Mouse (Mus musculus) retina, embryonic 14.5 days (tissue): Measurements from ENCODE around the gene Ccl24.

Experiments used
- DNase-seq: peaks from one replicate; pipeline ENCODE4 v3.0.0-alpha.2; 2015; ENCODE audit warnings: low spot score

Gene Ccl24

GRCm38 (mm10) chr5:135544865-135545797 is 27.7 kb downstream of the Ccl24 start, which contains the start of gene Hip1:
TSS of gene Hip1 (minus strand) at chr5:135545120.
- DNase-seq = peak; percentile 100

DNA sequence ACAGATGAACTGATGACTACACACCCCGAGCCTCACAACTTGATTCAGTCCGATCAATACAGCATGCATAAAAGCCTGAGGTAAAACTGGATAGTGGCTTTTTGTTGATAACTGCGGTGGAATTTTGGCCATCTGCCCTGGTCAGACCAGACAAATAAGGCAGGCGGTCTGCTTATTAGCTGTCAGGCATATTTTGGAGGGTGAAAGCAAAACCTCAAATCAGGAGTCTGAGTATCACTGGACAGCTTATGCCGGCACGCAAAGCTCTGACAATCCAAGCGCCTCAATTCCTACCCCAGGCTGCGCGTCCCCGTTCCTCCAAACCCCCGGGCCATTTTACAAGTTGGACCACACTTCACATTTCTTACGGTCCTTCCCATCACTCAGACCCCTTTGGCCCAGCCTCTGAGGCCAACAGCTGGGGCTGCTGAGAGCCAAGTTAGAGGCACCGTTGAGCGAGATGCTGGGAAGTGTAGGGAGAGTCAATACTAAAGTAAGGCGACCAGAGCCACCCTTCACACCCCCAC is 28.8 kb downstream of the Ccl24 start:
- peak; percentile 25 for DNase-seq

DNA sequence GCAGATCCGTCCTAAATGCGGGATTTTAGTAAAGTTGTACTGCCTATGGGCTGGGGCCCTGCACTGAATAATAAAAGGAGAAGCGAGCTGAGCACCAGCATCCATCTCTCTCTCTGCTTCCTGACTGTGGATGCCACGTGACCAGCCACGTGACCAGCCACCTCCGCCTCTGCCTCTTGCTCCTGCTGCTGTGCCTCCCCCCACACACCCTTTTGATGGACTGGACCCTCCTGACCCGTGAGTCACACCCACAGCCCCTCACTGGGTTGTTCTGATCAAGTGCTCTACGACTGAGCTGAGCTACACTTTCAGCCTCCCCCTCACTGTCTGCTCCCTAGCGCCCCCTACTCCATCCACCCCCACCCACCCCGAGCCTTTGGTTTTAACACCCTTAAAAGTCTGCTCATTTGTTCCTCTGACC is 35.0 kb downstream of the Ccl24 start:
- no peak for DNase-seq

DNA sequence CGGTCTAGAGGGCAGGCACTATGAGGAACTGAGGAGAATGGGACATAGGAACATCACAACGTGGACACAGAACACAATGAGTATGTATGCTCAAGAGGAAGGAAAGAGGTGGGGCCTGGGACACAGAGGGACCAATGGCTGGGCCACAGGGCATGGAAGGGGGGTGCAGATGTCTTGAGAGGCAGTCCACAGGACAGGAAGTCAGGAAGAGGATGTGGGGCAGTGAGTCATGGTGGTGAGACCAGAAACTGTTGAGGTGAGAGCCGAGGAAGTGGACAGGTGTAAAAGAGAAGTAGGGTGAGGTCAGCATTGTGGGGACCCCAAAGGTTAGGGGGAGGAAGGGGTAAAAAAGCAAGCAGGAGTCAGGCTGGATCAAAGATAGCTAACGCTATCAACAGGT is 35.5 kb downstream of the Ccl24 start:
- no peak for DNase-seq

DNA sequence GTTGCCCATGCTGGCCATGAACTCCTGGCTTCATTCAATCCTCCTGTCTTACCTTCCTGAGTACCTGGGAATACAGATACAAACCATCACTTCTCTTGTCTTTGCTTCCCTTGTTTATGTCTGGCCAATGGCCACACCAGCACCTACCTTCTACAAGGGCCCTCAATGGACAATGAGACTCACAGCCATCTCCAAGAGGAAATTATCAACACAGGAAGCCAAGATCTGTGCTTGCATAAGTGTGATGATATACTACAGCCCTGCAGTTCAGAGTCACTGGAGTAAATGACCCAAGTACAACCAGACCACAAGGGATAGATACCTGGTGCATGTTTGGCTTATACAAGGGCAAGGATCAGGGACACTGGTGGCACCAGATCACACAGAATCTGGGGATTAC is 37.0 kb downstream of the Ccl24 start:
- DNase-seq = no peak

DNA sequence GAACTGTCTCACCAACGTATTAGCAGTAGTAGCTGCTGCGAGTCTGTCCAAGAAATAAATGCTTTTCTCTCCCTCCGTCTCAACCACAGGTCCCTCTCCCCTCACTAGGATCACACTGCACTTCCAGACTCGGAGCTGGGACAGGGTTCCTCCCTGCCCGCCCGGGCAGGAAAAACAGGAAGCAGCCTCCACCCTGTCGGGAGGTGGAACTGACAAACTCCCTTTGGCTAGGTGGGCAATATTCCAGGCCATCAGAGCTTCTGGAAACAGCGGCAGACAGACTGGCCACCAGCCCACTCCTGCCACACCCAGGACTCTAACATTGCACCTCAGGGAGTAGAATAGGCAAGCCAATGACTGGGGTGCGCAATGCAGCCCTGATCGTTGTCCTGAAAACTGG is 39.4 kb downstream of the Ccl24 start:
- DNase-seq = no peak

GRCm38 (mm10) chr5:135531306-135531845 is 41.5 kb downstream of the Ccl24 start:
- no peak for DNase-seq

GRCm38 (mm10) chr5:135529964-135530363 is 42.9 kb downstream of the Ccl24 start:
- DNase-seq = no peak

- DNase-seq = peak; percentile 26
These were observed 43.5 kb downstream of the Ccl24 start for GRCm38 (mm10) chr5:135529310-135529709.

DNA sequence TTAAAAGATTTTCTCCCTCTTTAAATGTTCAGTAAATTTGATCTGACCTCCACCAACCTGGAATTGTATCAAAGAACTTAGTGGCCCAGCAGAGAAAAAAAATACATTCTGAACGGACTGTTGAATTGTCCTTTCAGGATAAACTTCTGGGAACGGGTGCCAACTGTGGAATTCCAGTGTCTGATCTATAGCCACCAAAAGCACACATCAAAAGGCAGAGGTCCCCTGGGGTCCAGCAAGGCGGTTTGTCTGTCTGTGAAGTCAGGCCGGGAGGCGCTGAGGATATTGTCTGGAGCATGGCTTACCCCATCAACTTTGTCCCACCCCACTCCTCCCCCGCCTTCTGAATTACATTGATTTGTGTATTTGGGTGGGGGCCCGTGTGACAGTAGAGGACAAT is 44.9 kb downstream of the Ccl24 start:
- DNase-seq = no peak

- DNase-seq = no peak
These were observed 47.9 kb downstream of the Ccl24 start for GRCm38 (mm10) chr5:135524660-135525560.

DNA sequence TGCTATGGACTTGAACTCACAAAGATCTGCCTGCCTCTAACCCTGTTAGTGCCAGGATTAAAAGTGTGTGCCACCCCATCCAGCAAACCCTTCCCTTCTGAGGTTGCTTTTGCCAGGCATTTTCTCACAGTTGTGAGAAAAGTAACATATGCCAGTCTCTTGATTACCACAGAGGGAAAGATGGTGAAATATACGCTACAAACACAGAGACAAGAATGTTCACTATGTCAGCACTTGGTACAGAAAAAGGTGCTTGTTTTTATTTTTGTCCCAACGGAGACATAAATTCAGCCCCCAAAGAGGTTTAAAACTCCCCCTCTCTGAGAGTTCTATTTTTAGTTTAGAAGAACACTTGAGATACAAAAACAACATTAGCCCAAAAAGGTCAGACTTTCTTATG is 48.8 kb downstream of the Ccl24 start:
- DNase-seq = no peak

GRCm38 (mm10) chr5:135522111-135522722 is 50.6 kb downstream of the Ccl24 start:
- DNase-seq = no peak
